Mouse (Mus musculus) testis, adult 2 months (tissue): Measurements from ENCODE around the gene Bahcc1. TPM values are rescaled to one million over a fixed set of nuclear protein-coding genes. Genes with fewer than 3 reads are reported as not detected.

Experiments
- H3K27ac ChIP-seq: fragments of 200-500 bp; 2 replicates; pipeline ENCODE4 v1.5.1; 2012; ENCODE audit warnings: low read depth, low read length; ENCODE audit not compliant: control insufficient read depth, insufficient read depth
- H3K27me3 ChIP-seq: fragments of 200-500 bp; 2 replicates; pipeline ENCODE4 v1.6.1; 2012; ENCODE audit warnings: mild to moderate bottlenecking, low read length, moderate library complexity; ENCODE audit not compliant: control insufficient read depth, insufficient read depth
- H3K36me3 ChIP-seq: fragments of 200-500 bp; 2 replicates; pipeline ENCODE4 v1.6.1; 2012; ENCODE audit warnings: mild to moderate bottlenecking, low read length; ENCODE audit not compliant: control insufficient read depth, insufficient read depth
- H3K4me1 ChIP-seq: fragments of 200-500 bp; 2 replicates; pipeline ENCODE4 v1.6.1; 2012; ENCODE audit warnings: low read length; ENCODE audit not compliant: control insufficient read depth, insufficient read depth
- H3K4me3 ChIP-seq: fragments of 200-500 bp; 2 replicates; pipeline ENCODE4 v1.5.1; 2012; ENCODE audit warnings: low read depth, mild to moderate bottlenecking, low read length, moderate library complexity, mixed read lengths; ENCODE audit not compliant: control insufficient read depth
- CTCF ChIP-seq: fragments of 200-500 bp; IDR thresholded peaks from 2 replicates; pipeline ENCODE4 v1.5.1; 2012; ENCODE audit warnings: low read depth, mild to moderate bottlenecking, inconsistent platforms, low read length, moderate library complexity; ENCODE audit not compliant: control insufficient read depth, insufficient read depth, insufficient replicate concordance
- POLR2A ChIP-seq: fragments of 200-500 bp; IDR thresholded peaks from 2 replicates; pipeline ENCODE4 v1.6.1; 2012; ENCODE audit warnings: low read depth, mild to moderate bottlenecking, inconsistent platforms, low read length, moderate library complexity; ENCODE audit not compliant: control insufficient read depth
- polyA plus RNA-seq: library from polyadenylated mRNA; depleted of rRNA; stranded (reverse); fragments of >200 nt; gene quantifications from 2 replicates; pipeline ENCODE4 v1.2.3, GENCODE M21; 2012

Gene Bahcc1
- polyA plus RNA-seq, 1 experiment: 2.9 TPM

DNA sequence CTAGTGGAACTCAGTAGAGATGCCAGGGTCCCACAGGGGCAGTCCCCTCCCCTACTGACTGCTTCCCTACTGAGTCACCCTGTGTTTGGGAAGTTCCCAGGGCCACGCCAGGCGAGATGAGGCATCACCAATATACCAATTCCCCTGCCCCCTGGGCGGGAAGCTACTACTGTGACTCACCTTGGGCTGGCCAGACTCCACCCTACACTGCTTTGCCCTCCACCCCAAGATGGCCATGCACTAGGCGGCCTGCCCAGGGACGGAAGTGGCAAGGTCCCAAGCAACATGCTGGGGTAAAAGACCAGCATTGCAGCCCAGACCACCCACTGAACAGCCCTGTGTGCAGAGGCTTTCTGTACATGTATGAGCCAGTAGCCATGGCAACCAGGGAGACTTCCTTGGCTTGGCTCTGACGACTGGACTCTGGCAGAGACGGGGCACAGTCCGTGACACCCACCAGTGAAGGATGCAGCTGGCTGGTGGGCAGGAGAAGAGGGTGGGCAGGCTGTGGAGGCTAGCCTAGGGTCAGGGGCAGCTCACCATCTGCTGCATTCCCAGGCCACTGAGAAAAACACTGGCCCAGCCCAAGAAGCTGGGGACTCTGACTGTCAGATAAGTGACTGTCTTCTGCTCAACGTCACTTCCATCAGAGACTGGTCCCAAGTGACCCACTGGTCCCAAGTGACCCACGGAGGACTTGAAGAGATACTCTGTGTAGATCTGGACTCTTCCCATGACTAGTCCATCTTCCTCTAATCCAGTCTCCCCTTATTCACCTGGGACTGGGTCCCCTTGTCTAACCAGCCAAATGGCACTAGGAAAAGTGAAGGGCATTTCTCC, 24.5 kb downstream of the Bahcc1 start:
- Histone ChIP-seq H3K4me3 (no peak overlapping the region), H3K4me1 (peaks cover 8% of the 10 kb centered on the region), H3K36me3 (no peaks in the 10 kb centered on the region), H3K27ac (no peak overlapping the region), H3K27me3 (no peaks in the 10 kb centered on the region; the same call in 1 of the 2 replicates)
- TF ChIP-seq POLR2A: no peak
- no peak for TF ChIP-seq CTCF

DNA sequence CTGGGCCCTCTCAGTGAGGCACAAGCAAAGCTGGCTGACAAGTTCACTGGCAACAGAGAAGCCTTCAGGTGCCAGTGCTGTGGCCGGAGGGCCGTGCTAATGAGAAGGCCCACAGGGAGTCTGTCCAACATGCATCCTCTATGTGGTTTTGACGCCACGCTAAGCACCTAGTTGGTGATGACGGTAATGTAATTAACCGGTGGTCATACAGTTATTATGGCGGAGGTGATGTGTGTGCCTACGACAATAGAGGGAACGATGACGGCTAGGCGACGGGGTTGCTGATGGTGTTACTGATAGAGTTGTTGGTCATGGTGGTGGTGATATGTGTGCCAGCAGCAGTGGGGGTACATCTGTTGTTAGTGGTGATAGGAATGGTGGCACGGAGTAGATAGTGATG, 25.2 kb downstream of the Bahcc1 start:
- H3K4me3 ChIP-seq: no peak overlapping the region
- TF ChIP-seq CTCF (no peak), POLR2A (no peak)
- no peaks in the 10 kb centered on the region; the same call in 1 of the 2 replicates for H3K27me3 ChIP-seq
- peaks cover 6% of the 10 kb centered on the region for H3K4me1 ChIP-seq
- no peak overlapping the region for H3K27ac ChIP-seq
- no peaks in the 10 kb centered on the region for H3K36me3 ChIP-seq

GRCm38 (mm10) chr11:120258896-120259689, 26.3 kb downstream of the Bahcc1 start:
- Histone ChIP-seq H3K4me1 (peaks cover 6% of the 10 kb centered on the region), H3K27me3 (no peaks in the 10 kb centered on the region; the same call in 1 of the 2 replicates), H3K4me3 (no peak overlapping the region), H3K27ac (no peak overlapping the region), H3K36me3 (no peaks in the 10 kb centered on the region)
- TF ChIP-seq CTCF (no peak), POLR2A (no peak)

DNA sequence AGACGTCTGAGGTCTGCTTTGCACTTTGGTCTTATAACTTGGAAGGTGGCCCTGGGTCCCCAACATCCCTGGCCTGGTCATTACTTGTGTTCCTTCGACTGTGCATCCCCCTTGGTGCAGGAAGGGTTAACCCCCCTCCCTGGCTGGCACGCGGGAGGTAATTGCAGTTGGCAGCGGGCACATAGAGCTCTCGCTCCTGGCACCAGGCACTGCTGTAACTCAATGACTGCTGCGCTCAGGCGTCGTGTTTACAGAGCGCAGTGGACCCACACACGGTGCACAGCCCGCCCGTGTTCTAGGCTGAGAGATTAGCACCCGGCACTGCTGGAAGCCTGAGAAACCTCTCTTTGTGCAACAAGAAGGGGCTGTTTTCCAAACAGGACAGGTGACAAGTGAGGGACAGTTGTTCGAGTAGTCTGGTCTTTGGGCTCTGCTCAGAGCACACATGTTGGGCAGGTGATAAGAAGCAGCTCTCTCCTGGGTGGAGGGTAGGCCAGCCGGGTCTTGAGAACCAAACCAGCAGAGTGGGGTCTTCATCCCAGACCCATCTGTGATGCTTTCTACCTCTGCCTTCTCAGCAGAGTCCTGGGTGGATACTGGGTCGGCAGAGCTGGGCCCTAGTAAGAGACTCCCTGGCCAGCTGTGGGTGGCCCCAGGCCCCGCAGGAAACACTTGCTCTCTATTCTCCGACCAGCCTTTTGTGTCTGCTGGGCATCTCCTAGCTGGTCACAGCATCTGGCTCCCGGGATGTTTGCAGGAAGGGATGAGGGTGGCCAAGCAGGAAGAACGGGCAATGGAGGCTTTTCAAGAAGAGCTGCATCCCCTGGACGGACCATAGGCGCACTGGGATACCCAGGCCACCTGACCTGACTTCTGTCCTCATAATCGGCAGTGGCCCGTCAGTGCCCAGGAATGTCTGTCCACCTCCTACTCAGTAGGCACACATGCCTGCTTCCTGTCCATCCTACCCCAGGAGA, 27.3 kb downstream of the Bahcc1 start:
- peaks cover 3% of the 10 kb centered on the region; the same call in 1 of the 2 replicates for H3K4me1 ChIP-seq
- TF ChIP-seq POLR2A (no peak), CTCF (no peak)
- H3K27me3 ChIP-seq: no peaks in the 10 kb centered on the region; the same call in 1 of the 2 replicates
- no peak overlapping the region for H3K4me3 ChIP-seq
- H3K36me3 ChIP-seq: no peaks in the 10 kb centered on the region
- H3K27ac ChIP-seq: no peak overlapping the region

- H3K27ac ChIP-seq: no peak overlapping the region
- no peak overlapping the region for H3K4me3 ChIP-seq
- H3K36me3 ChIP-seq: no peaks in the 10 kb centered on the region
- H3K27me3 ChIP-seq: no peaks in the 10 kb centered on the region; the same call in 1 of the 2 replicates
- no peaks in the 10 kb centered on the region; the same call in 1 of the 2 replicates for H3K4me1 ChIP-seq
- no peak for TF ChIP-seq CTCF
- TF ChIP-seq POLR2A: no peak
Observed at GRCm38 (mm10) chr11:120260769-120261150, 28.0 kb downstream of the Bahcc1 start.

GRCm38 (mm10) chr11:120261416-120262355, 28.9 kb downstream of the Bahcc1 start:
- H3K27ac ChIP-seq: no peak overlapping the region
- no peak for TF ChIP-seq CTCF
- TF ChIP-seq POLR2A: no peak
- H3K36me3 ChIP-seq: no peaks in the 10 kb centered on the region
- H3K4me1 ChIP-seq: no peaks in the 10 kb centered on the region; the same call in 1 of the 2 replicates
- no peak overlapping the region for H3K4me3 ChIP-seq
- no peaks in the 10 kb centered on the region; the same call in 1 of the 2 replicates for H3K27me3 ChIP-seq
